Mouse (Mus musculus): ENCODE data around the gene Gm3476. TPM values are rescaled to one million over a fixed set of nuclear protein-coding genes. Genes with fewer than 3 reads are reported as not detected.

The Gm3476 gene
- polyA plus RNA-seq (2012; rRNA removed): not detected in 2 replicates

DNA sequence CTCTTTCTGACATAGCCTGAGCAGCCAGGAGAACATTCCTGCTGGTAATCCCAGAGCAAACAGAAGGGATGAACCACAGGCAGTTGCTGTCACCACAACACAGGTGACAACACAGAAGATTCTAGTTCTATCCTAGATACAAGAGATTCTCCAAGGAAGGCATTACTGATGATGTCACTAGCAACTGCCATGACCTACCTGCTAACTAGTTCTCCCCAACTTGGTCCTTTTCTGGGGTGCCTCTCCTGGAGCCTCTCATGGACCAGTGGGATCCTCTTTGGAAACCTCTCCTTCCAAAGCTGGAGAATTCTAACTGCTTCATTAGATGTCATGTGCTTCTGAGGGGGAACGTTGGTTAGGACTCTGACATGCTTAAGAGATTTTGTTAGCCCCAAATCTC is at the start of gene Gm3476:
Gene Gm3476 (minus strand): TSS at position 101 of the 400 bp plus-strand sequence.

DNA sequence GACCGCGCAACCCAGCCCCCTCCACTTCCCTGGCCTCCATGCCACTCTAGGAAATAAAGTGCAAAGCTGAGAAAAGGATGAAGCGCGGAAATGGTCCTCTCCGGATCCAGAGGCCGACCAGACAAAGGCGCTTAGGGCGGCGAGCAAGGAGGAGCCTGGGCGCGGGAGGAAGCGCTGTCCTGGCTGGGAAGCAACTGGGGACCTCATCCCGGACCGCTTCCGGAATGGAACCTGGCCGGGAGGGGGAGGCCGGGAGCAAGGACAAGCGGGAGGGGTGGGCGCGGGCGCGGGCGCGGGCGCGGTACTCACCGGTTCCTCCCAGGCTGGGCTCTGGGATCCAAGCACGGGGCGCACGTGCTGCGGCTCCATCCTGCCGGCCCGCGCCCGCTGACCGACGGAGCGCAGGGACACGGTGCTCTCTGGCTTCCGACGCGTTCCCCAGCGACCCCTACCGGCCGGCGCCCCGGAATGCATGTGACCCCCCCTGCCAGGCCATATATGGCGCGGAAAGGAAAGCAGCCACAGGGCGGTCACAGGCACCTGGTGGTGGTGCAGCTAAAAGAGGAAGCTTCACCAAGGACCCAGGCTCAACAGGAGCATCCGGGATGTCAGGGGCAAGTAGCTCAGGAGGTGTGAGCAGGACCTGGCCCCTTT is 17.2 kb downstream of the Gm3476 start, which contains the start of gene Gm3468:
Gene Gm3468 (minus strand): TSS at position 394 of the 654 bp plus-strand sequence.

DNA sequence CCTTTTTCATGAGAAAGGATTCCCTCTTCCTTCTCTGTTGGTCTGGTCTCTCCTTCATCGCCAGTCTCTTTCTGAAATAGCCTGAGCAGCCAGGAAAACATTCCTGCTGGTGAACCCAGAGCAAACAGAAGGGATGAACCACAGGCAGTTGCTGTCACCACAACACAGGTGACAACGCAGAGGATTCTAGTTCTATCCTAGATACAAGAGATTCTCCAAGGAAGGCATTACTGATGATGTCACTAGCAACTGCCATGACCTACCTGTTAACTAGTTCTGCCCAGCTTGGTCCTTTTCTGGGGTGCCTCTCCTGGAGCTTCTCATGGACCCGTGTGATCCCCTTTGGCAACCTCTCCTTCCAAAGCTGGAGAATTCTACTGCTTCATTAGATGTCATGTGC is 31.8 kb downstream of the Gm3476 start, which contains the start of gene Gm8206:
Gene Gm8206 (minus strand): TSS at position 101 of the 400 bp plus-strand sequence.

DNA sequence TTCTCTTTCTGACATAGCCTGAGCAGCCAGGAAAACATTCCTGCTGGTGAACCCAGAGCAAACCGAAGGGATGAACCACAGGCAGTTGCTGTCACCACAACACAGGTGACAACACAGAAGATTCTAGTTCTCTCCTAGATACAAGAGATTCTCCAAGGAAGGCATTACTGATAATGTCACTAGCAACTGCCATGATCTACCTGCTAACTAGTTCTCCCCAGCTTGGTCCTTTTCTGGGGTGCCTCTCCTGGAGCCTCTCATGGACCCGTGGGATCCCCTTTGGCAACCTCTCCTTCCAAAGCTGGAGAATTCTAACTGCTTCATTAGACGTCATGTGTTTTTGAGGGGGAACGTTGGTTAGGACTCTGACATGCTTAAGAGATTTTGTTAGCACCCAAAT is 67.4 kb downstream of the Gm3476 start, which contains the start of gene Gm6337:
Gene Gm6337 (minus strand): TSS at position 101 of the 400 bp plus-strand sequence.

Other genes starting within 250 kb of the Gm3476 start
- not detected in 2 replicates for gene Gm8237, start 245.4 kb downstream of the Gm3476 start, polyA plus RNA-seq (2012; rRNA removed)
- not detected in 2 replicates for gene Gm3248, start 164.1 kb downstream of the Gm3476 start, polyA plus RNA-seq (2012; rRNA removed)
- not detected in 2 replicates for gene Gm3453, start 146.7 kb downstream of the Gm3476 start, polyA plus RNA-seq (2012; rRNA removed)
- not detected in 2 replicates for gene Gm6337, start 67.5 kb downstream of the Gm3476 start, polyA plus RNA-seq (2012; rRNA removed)
- gene Gm8206, start 31.9 kb downstream of the Gm3476 start, polyA plus RNA-seq (2012; rRNA removed): 0.06 TPM in 1 of 2 replicates, not detected in the other
- gene Gm3468, start 17.1 kb downstream of the Gm3476 start, polyA plus RNA-seq (2012; rRNA removed): 0.10 TPM in 1 of 2 replicates, not detected in the other
- not detected in 2 replicates for gene Gm21560, start 93.5 kb upstream of the Gm3476 start, polyA plus RNA-seq (2012; rRNA removed)
- 0.04 TPM in 1 of 2 replicates, not detected in the other for gene Gm3411, start 161.4 kb upstream of the Gm3476 start, polyA plus RNA-seq (2012; rRNA removed)
- not detected in 2 replicates for gene Gm21103, start 179.0 kb upstream of the Gm3476 start, polyA plus RNA-seq (2012; rRNA removed)
- gene Gm3618, start 217.9 kb upstream of the Gm3476 start, polyA plus RNA-seq (2012; rRNA removed): not detected in 2 replicates

Data from stomach, adult 2 months (tissue).